Mouse (Mus musculus): ENCODE data around the gene Taz. TPM values are rescaled to one million over a fixed set of nuclear protein-coding genes. Genes with fewer than 3 reads are reported as not detected.
A peak's percentile ranks its signal among the peaks of the same experiment; 100 is the strongest.

The Taz gene
- 10 to 100 TPM; 39.0 to 42.9 TPM for total RNA-seq (2021)
- long read RNA-seq, experiment 1, transcript Taz-201 (10 exons, 1,851 nt) = major isoform, 51 of 90 reads
- long read RNA-seq, experiment 1, transcript Taz-204 (9 exons, 1,742 nt) = minor isoform, 7 of 90 reads
- long read RNA-seq, experiment 1, transcript Taz-202 (10 exons, 1,786 nt) = minor isoform, 8 of 90 reads
- long read RNA-seq, experiment 1, partial matches to known transcripts = 1 of 90 reads
- long read RNA-seq, experiment 1, other reads (novel, unspliced or antisense) = 23 of 90 reads
- long read RNA-seq, experiment 2, transcript Taz-201 (10 exons, 1,851 nt) = major isoform, 48 of 93 reads
- long read RNA-seq, experiment 2, transcript Taz-202 (10 exons, 1,786 nt) = minor isoform, 7 of 93 reads
- long read RNA-seq, experiment 2, transcript Taz-204 (9 exons, 1,742 nt) = minor isoform, 12 of 93 reads
- long read RNA-seq, experiment 2, partial matches to known transcripts = 0 of 93 reads
- long read RNA-seq, experiment 2, other reads (novel, unspliced or antisense) = 25 of 93 reads

DNA sequence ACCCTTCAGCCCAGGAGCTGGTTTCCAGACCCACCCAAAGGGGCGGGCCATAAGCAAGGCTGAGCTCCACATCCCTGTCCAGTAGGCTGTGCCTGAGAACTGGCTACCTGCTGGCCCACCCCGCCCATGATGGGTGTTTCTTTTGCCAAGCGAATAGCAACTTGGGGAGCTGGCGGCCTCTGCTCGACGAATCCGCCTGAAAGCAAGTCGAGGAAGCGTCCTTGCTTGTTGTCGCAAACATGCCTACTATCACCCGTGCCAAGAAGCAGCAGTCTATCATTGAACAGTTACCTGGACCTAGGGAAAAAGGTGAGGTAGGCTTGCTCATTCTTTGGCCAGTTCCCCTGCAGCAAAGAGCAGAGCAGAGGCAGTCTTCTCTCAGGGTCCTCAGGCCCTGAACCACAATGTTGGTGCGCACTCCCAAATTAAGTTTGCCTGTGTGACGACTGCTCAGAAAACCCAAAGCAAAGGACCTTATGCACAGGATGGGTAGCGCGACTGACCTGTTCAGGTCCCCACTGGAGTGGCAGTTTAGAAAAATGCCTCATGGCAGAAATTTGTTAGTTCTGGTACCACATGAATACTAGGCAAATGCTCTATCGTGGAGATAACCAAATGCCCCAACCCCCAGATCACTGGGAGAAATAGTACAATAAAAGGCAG lies at the start of gene Taz, which contains the start of gene Dnase1l1:
Taz (plus strand) TSS at position 181 of the 663 bp plus-strand sequence.
Dnase1l1 (minus strand) TSS at position 606 of the 663 bp plus-strand sequence.
- DNase-seq = peak; percentile 75
- intact Hi-C loops (cut with DNase I) = no loop called here

GRCm38 (mm10) chrX:74233196-74233595 lies 48.5 kb upstream of the Taz start:
- intact Hi-C loops (cut with DNase I) = no loop called here
- DNase-seq = no peak

GRCm38 (mm10) chrX:74240332-74240731 lies 41.4 kb upstream of the Taz start:
- intact Hi-C loops (cut with DNase I) = loop anchor here (5.0 kb wide), 1 partner anchor 218 kb away; the partner anchor contains the start of gene Irak1
- no peak for DNase-seq

DNA sequence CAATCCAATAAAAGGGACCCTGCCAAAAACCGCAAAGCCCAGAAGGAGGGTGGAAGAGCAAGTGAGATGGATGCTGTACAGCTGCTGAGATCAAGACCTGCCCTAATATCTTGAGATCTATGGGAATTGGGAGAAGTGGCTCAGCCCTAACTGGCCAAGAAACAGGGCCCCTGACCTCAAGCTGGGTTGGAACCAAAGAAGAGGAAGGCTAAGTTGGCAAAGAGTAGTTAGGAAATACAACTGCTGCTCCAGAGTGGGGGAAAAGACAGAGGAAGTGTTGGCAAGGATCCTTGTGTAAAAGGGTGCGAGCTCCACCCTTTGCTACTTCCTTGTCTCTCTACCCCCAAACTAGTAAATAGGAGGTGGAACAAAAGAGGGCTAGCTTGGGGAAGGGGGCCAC lies 38.3 kb upstream of the Taz start:
- DNase-seq = no peak
- intact Hi-C loops (cut with DNase I) = loop anchor here (5.0 kb wide), 1 partner anchor 221 kb away; the partner anchor contains the start of gene Irak1

- peak in 1 of 2 experiments; percentile 6 for DNase-seq
- intact Hi-C loops (cut with DNase I) = loop anchor here (5.0 kb wide), 1 partner anchor 222 kb away; the partner anchor contains the start of gene Irak1
Measured at GRCm38 (mm10) chrX:74243807-74244206, 37.9 kb upstream of the Taz start.

DNA sequence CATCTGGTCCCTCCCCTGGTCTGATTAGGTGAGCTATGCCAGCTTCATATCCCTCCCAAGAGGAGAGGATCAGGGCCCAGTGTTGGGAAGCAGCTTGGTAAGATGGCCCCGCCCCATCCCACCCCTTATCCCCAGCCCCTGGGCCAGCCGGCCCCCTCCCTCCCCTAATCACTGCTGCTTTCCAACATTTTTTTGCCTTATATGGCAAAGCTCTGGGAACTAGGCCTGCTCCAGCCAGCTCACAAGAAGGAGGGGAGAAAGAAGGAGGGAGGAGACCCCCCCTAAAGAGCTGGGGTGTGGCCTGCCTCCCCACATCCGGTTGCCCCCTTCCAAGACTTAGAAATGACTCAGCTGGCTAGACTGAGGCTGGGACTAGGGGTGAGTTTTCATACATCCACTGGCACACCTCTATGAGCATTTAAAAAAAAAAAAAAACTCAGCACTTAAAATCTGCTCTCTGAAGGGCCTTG lies 37.1 kb upstream of the Taz start:
- peak; percentile 49 to 58 for DNase-seq
- intact Hi-C loops (cut with DNase I) = loop anchor here (5.0 kb wide), 4 partner anchors 108 to 222 kb away; partner anchors contain the start of genes Fam3a, Ikbkg, Irak1 and Lage3

DNA sequence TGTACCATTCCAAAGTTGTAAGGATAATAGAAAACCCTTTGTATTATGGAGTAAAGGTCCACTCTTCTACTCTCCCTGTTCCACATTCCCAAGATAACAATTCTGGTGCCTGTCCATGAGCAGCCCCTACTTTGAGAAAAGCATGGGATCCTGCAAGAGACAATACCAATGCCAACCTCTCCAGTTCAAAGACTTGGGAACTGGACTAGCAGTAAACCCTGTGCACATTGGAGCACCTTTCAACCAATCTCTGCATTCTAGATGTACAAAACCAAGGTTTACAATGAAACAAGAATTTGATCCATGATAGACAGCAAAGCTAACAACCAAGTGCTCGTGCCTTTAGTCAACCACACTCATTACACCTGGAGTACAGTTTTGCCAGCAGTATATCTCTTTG lies 36.6 kb upstream of the Taz start:
- intact Hi-C loops (cut with DNase I) = loop anchor here (5.0 kb wide), 3 partner anchors 107 to 147 kb away; partner anchors contain the start of genes Fam3a, Ikbkg and Lage3
- no peak for DNase-seq

DNA sequence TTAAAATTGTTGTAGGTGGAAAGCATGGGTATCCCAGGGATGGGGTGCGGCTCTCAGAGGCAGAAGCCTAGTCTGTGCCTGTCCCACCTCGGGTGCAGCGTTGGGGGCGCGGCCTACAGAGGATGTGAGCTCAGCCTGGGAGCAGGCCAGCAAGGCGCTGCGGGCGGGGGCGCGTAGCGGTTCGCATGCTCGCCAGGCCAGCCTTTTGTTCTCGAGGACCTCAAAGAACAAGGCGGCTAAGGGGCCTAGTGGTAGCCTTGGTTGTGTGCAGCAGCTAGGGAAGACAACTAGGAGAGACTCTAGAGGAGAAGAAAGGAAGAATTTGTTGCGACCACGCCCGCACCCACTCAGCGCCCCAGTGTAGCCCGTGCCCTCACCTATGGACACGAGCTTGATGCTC lies 36.0 kb upstream of the Taz start:
- intact Hi-C loops (cut with DNase I) = loop anchor here (5.0 kb wide), 3 partner anchors 107 to 147 kb away; partner anchors contain the start of genes Fam3a, Ikbkg and Lage3
- peak; percentile 85 to 86 for DNase-seq

DNA sequence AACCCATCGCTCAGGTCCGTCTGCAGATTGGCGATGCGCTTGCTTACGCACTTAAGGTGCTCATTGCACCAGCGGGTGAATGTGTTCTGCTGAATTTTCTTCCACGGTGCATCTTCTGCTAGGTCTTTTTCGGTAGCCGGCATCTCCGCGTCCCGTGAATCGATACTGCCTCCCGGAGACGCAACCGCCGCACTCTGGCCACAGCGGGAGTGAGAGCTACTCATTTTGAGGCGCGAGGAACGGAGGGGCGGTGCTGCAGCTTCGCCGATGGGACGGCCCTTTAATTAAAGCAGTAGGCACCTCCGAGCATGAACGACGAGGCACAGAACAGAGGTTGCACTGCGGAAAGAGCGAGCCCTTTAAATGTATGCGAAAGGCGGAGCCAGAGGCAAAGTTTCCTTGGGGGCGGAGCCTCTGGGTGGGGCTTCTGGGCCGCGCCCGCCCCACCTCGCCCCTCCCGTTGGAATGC lies 35.5 kb upstream of the Taz start:
- peak; percentile 80 to 83 for DNase-seq
- intact Hi-C loops (cut with DNase I) = loop anchor here (5.0 kb wide), 3 partner anchors 106 to 146 kb away; partner anchors contain the start of genes Fam3a, Ikbkg and Lage3

DNA sequence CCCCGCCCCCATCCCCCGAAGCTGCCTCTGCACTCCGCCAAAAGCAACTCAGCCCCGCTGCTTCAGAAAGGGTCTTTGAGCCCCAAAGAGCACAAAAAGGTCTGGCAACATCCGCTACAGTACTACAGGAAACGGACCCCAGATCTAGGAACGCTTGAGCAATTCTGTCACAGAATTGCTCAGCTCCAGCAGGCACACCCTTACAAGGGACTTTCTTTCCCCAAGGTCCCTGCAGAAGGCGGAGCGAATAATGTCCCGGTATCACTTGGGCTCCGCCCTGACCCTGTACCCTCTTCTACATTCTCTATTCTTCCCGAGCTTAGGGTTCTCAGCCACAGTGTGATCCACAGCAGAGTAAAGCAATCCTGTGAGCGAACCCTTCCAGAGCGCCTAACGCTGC lies 35.0 kb upstream of the Taz start:
- intact Hi-C loops (cut with DNase I) = loop anchor here (5.0 kb wide), 3 partner anchors 106 to 146 kb away; partner anchors contain the start of genes Fam3a, Ikbkg and Lage3
- DNase-seq = no peak

DNA sequence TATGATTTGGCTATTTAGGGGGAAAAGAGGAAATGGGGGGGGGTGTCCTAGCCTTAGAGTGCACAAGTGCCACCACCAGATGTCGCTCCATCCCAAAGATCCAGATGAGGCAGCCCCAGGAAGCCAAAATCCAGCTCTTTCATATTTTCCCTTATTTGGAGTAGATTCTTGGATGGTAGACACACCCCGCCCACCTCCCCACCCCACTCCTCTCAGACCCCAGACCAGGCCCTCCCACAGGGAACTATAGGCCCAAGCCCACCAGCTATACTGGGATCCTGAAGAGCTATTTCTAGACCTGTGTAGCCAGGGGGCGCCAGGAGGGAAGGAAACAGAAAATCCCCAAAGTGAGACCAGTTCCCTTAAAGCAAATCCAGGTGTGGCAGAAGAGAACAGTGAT lies 33.1 kb upstream of the Taz start:
- DNase-seq = peak; percentile 70 to 76
- intact Hi-C loops (cut with DNase I) = loop anchor here (1.0 to 5.0 kb wide), 4 partner anchors 104 to 165 kb away; partner anchors contain the start of genes Fam3a, Ikbkg and Lage3

- intact Hi-C loops (cut with DNase I) = loop anchor here (5.0 kb wide), 3 partner anchors 103 to 143 kb away; partner anchors contain the start of genes Fam3a, Ikbkg and Lage3
- DNase-seq = peak; percentile 68 to 72
Measured at GRCm38 (mm10) chrX:74249615-74250014, 32.1 kb upstream of the Taz start, which contains the start of gene Flna. Flna (minus strand) TSS chrX:74249820.

- peak; percentile 85 to 87 for DNase-seq
- intact Hi-C loops (cut with DNase I) = no loop called here
Measured at GRCm38 (mm10) chrX:74254153-74254887, 27.4 kb upstream of the Taz start, which contains the start of gene Emd. Emd (plus strand) TSS chrX:74254687.

GRCm38 (mm10) chrX:74254888-74255565 lies 26.7 kb upstream of the Taz start:
- intact Hi-C loops (cut with DNase I) = no loop called here
- no peak for DNase-seq

DNA sequence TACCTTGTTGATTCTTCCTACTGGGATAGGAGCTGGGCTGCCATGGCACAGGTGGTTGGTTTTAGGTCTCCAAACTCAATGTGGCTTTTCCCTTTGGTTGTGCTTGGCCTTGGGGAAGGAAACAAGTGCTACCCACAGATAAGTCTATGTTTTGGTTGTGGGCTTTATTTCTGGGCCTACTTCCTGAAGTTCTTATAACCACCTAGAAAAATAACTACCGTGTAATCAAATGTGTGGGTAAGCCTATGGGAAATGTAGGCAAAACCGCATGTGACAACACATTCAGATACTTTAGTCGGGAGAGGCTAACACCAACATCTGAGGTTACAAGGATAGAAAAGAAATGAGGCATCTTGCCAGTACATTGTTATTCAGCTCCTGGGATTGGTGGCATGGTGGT lies 24.0 kb upstream of the Taz start:
- no peak for DNase-seq
- intact Hi-C loops (cut with DNase I) = no loop called here

GRCm38 (mm10) chrX:74269736-74270061 lies 12.0 kb upstream of the Taz start:
- no peak for DNase-seq
- intact Hi-C loops (cut with DNase I) = no loop called here

GRCm38 (mm10) chrX:74270062-74270901 lies 11.4 kb upstream of the Taz start, which contains the start of gene Rpl10:
Rpl10 (plus strand) TSS chrX:74270812.
- DNase-seq = peak; percentile 85 to 88
- intact Hi-C loops (cut with DNase I) = no loop called here
